Mouse (Mus musculus) testis, adult 2 months (tissue): ENCODE results near the gene Tmem62.

ENCODE experiments used
- CTCF ChIP-seq: fragments of 200-500 bp; IDR thresholded peaks from 2 replicates; pipeline ENCODE4 v1.5.1; 2012; ENCODE audit warnings: low read depth, mild to moderate bottlenecking, inconsistent platforms, low read length, moderate library complexity; ENCODE audit not compliant: control insufficient read depth, insufficient read depth, insufficient replicate concordance
- POLR2A ChIP-seq: fragments of 200-500 bp; IDR thresholded peaks from 2 replicates; pipeline ENCODE4 v1.6.1; 2012; ENCODE audit warnings: low read depth, mild to moderate bottlenecking, inconsistent platforms, low read length, moderate library complexity; ENCODE audit not compliant: control insufficient read depth

GRCm38 (mm10) chr2:120985241-120985640, 8.4 kb downstream of the Tmem62 start:
- TF ChIP-seq CTCF (no peak), POLR2A (no peak)
